Mouse (Mus musculus): Measurements from ENCODE around the gene Ifnb1.

Ifnb1 gene

GRCm38 (mm10) chr4:88503753-88504152, 18.8 kb downstream of the Ifnb1 start:
- DNase-seq (ENCODE audit: low read depth, low spot score) = no peak

DNA sequence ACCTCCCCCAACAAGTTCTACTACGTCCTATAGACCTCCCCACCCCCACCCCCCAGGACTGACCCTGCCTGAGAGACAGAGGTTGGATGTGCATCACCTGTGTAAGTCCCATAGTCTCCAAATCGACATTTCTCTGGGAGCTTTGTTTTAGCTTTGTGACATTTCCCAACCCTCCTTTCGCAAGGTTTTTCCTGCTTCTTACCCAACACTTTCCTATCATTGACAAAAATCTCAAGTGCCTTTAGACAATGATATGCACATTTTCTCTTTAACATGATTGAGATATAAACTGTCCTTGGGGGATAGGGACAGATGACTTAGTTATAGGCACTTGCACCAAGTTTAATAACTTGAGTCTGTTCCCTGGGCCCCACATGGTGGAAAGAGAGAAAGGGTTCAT, 21.3 kb downstream of the Ifnb1 start:
- no peak for DNase-seq (ENCODE audit: low read depth, low spot score)

GRCm38 (mm10) chr4:88496321-88497018, 26.1 kb downstream of the Ifnb1 start:
- DNase-seq (ENCODE audit: low read depth, low spot score) = no peak

GRCm38 (mm10) chr4:88489622-88490021, 33.0 kb downstream of the Ifnb1 start:
- no peak for DNase-seq (ENCODE audit: low read depth, low spot score)

- no peak for DNase-seq (ENCODE audit: low read depth, low spot score)
Observed at GRCm38 (mm10) chr4:88488107-88488506, 34.5 kb downstream of the Ifnb1 start.

GRCm38 (mm10) chr4:88480130-88480529, 42.4 kb downstream of the Ifnb1 start:
- DNase-seq (ENCODE audit: low read depth, low spot score) = no peak

GRCm38 (mm10) chr4:88478809-88479186, 43.8 kb downstream of the Ifnb1 start:
- no peak for DNase-seq (ENCODE audit: low read depth, low spot score)

DNA sequence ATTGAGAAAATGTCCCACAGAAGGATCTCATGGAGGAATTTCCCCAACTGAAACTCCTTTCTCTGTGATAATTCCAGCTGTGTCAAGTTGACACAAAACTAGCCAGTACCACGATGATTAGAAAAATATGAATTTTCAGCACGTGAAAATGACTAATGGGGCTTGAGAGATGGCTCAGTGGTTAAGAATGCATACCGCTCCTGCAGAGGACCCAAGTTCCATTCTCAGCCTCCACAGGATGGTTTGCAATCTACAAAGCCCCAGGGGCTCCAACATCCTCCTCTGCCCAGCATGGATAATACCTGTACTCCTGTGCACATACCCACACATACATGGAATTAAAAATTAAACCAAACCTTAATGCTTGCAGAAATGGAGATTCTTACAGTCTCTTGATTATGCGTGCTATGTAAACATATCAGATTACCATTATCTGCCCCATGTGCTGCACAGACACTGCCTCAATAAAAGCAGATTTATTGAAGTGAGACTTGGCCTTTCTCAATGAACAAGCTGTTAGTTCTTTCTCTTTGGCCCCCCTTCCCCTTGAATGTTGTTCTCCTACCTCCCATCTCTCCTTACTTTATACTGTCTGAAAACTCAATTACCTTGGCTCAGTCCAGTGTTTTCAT, 44.3 kb downstream of the Ifnb1 start:
- DNase-seq (ENCODE audit: low read depth, low spot score) = no peak

- no peak for DNase-seq (ENCODE audit: low read depth, low spot score)
Observed at GRCm38 (mm10) chr4:88476511-88477210, 45.9 kb downstream of the Ifnb1 start.

GRCm38 (mm10) chr4:88476084-88476483, 46.5 kb downstream of the Ifnb1 start:
- DNase-seq (ENCODE audit: low read depth, low spot score) = no peak

Measured in embryo, embryonic 11.5 days (tissue).